Mouse (Mus musculus): ENCODE data around the gene Bad. TPM values are rescaled to one million over a fixed set of nuclear protein-coding genes. Genes with fewer than 3 reads are reported as not detected.

The Bad gene
- total RNA-seq, 1 experiment from 2014 or later: 21.9 TPM

DNA sequence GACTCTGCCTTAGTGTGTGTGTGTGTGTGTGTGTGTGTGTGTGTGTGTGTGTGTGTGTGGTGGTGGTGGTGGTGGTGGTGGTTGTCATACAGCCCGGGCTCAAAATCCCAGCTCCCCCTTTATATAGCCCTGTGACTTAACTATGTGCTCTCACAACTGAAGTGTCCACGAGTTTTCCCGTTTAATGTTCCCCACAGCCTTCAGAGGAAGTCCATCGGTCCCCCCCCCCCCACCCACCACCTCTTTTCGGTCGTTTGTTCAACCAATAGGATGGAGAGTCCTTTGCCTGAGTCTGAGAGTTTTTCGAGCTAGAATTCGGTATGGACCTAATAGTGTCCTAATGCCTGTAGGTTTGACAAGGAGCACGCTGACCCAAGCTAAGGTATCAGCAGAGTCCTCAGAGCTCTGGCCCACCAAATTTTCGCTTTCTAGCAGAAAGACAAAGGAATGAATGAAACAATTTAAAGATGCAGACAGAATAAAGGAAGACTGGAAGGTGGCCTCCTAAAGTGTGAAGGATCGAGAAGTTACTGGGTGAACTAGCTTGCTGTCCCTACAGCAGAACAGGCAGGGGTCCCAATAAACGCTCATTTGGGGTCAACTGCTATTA, 32.0 kb downstream of the Bad start:
- ATAC-seq (replicated peaks in 1 of 2; ENCODE audit: insufficient read depth in 1 of 2, low FRiP score in 2 of 2, low TSS enrichment in 1 of 2, low read depth in 1 of 2, poor library complexity in 2 of 2, severe bottlenecking in 2 of 2): no peak

GRCm38 (mm10) chr19:6974211-6975205, 32.8 kb downstream of the Bad start, which contains the start of gene Ppp1r14b:
TSS of gene Ppp1r14b (plus strand) at chr19:6974968.
- peak; percentile 55 to 61 for ATAC-seq (replicated peaks in 1 of 2; ENCODE audit: insufficient read depth in 1 of 2, low FRiP score in 2 of 2, low TSS enrichment in 1 of 2, low read depth in 1 of 2, poor library complexity in 2 of 2, severe bottlenecking in 2 of 2)

GRCm38 (mm10) chr19:6975537-6976521, 34.2 kb downstream of the Bad start, which contains the start of gene Plcb3:
TSS of gene Plcb3 (minus strand) at chr19:6976470.
- ATAC-seq (replicated peaks in 1 of 2; ENCODE audit: insufficient read depth in 1 of 2, low FRiP score in 2 of 2, low TSS enrichment in 1 of 2, low read depth in 1 of 2, poor library complexity in 2 of 2, severe bottlenecking in 2 of 2): 0 out of 4 replicates have a peak, but pooled peaks have one; percentile 2 to 8

- ATAC-seq (replicated peaks in 1 of 2; ENCODE audit: insufficient read depth in 1 of 2, low FRiP score in 2 of 2, low TSS enrichment in 1 of 2, low read depth in 1 of 2, poor library complexity in 2 of 2, severe bottlenecking in 2 of 2): no peak
These were observed 36.3 kb downstream of the Bad start for GRCm38 (mm10) chr19:6977759-6978638.

DNA sequence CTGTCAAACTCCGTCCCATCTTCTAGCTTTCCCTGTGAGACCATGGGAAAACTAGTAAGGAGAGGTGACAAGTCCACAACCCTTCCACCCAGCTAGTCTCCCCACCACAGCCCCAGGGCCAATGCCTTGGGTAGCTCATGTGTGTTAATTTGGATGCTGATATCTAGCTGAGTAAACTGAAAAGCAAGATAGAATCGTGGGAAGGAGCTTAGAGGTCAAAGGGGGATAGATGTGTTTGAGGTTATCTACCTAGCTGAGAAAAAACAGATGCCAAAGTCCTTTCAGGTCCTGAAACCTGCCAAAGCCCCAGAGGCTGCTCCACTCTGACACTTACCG, 36.9 kb downstream of the Bad start:
- no peak for ATAC-seq (replicated peaks in 1 of 2; ENCODE audit: insufficient read depth in 1 of 2, low FRiP score in 2 of 2, low TSS enrichment in 1 of 2, low read depth in 1 of 2, poor library complexity in 2 of 2, severe bottlenecking in 2 of 2)

DNA sequence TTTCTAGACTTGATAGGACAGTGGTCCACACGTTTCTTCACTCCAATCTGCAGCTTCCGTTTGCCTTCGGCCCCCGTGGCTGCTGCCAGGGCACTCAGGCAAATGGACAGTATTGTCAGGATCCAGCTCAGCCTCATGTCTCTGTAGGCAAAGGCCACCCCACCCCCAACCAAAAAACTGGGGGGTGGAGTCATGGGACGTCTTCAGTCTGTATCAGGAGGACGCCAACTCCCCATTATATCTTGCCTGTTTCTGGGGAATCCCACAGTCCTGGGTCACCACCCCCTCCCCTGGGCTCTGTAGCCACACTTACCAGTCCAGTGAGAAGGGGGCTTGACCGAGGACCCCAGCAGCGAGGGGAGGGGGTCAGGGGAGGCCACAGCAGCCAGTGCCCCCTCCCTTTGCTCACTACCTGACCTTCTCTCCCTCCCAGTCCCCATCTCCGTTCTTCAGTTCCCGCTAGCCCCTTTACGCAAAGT, 37.4 kb downstream of the Bad start:
- ATAC-seq (replicated peaks in 1 of 2; ENCODE audit: insufficient read depth in 1 of 2, low FRiP score in 2 of 2, low TSS enrichment in 1 of 2, low read depth in 1 of 2, poor library complexity in 2 of 2, severe bottlenecking in 2 of 2): no peak

DNA sequence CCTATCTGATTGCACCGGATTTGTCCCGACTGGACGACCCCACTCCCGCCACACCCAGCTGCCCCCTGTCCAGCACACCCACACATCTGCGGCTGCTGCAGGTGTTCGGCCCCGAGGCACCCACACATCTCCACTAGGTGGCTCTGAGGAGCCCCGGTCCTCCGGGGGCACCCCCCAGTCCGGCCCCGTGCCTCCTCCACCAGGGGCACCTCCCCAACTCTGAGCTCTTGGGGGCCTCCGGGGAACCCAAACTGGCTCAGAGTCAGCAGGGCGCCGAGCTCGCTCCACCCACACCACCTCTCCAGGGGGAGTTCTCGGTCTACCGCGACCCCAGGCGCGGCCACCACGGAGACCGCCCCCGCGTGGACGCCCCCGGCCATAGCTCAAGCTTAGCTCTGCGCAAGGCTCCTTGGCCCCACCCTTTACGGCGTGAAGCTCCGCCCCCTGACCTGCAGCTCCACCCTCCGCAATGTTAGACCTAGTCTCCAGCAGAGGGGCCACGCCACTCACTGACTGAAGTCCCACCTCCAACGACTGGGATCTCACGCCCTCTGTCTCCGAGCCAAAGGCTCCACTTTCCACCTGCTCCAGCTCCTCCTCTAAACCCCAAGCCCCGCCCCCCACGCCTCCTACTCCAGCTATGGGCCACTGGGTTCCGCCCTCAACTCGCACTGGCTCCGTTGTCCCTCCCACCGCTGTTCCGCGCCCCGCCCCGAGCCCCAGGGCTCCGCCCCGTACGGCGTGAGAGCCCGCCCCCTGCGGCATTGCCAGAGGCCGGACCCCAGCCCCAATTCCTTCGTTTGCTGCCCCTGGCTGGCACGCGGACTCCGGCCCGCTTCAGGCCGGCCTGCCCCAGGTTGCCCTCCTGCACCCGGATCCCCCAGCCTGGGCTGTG, 38.1 kb downstream of the Bad start:
- ATAC-seq (replicated peaks in 1 of 2; ENCODE audit: insufficient read depth in 1 of 2, low FRiP score in 2 of 2, low TSS enrichment in 1 of 2, low read depth in 1 of 2, poor library complexity in 2 of 2, severe bottlenecking in 2 of 2): peak; percentile 87 to 90

- ATAC-seq (replicated peaks in 1 of 2; ENCODE audit: insufficient read depth in 1 of 2, low FRiP score in 2 of 2, low TSS enrichment in 1 of 2, low read depth in 1 of 2, poor library complexity in 2 of 2, severe bottlenecking in 2 of 2): peak; percentile 63
These were observed 38.9 kb downstream of the Bad start, which contains the start of gene Fkbp2 for GRCm38 (mm10) chr19:6980381-6981093. TSS of gene Fkbp2 (minus strand) at chr19:6980501.

DNA sequence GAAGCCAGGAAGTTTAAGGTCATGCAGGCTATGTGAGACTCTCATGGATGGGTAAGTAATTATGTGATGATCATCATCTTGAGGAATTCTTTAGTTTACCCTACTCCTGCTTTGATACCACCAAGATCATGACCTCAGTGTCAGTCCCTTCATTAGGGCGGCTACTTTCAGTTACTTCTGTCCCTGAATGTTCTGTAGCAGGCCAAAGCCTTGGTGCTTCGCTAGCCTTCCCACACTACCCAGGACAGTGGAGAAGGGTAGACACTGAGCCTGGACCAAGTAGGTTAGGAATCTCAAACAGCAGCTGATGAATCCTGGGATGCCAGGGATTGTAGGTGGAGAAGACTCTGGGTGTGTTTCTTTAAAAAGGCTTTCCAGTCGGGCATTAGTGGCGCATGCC, 39.8 kb downstream of the Bad start:
- ATAC-seq (replicated peaks in 1 of 2; ENCODE audit: insufficient read depth in 1 of 2, low FRiP score in 2 of 2, low TSS enrichment in 1 of 2, low read depth in 1 of 2, poor library complexity in 2 of 2, severe bottlenecking in 2 of 2): no peak

- ATAC-seq (replicated peaks in 1 of 2; ENCODE audit: insufficient read depth in 1 of 2, low FRiP score in 2 of 2, low TSS enrichment in 1 of 2, low read depth in 1 of 2, poor library complexity in 2 of 2, severe bottlenecking in 2 of 2): no peak
These were observed 42.0 kb downstream of the Bad start for GRCm38 (mm10) chr19:6983621-6984020.

DNA sequence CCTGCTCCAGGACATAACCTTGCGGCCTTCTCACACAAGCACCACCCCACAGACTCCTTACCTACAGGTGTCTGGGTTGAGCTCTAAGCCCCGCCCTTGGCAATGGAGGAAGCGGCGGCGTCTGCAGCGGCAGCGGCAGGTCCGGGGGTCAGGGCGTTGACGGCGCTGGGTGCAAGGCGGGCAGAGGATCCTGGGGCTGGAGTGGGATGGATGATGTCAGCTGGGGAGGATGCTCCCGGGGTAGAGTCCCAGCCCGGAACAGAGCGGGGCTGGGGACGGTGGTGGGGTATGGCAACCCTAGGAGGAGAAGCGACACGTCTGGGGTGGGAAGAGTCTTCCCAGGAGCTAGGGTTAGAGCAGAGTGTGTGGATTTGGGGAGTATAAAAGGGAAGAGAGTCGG, 43.6 kb downstream of the Bad start:
- ATAC-seq (replicated peaks in 1 of 2; ENCODE audit: insufficient read depth in 1 of 2, low FRiP score in 2 of 2, low TSS enrichment in 1 of 2, low read depth in 1 of 2, poor library complexity in 2 of 2, severe bottlenecking in 2 of 2): no peak

DNA sequence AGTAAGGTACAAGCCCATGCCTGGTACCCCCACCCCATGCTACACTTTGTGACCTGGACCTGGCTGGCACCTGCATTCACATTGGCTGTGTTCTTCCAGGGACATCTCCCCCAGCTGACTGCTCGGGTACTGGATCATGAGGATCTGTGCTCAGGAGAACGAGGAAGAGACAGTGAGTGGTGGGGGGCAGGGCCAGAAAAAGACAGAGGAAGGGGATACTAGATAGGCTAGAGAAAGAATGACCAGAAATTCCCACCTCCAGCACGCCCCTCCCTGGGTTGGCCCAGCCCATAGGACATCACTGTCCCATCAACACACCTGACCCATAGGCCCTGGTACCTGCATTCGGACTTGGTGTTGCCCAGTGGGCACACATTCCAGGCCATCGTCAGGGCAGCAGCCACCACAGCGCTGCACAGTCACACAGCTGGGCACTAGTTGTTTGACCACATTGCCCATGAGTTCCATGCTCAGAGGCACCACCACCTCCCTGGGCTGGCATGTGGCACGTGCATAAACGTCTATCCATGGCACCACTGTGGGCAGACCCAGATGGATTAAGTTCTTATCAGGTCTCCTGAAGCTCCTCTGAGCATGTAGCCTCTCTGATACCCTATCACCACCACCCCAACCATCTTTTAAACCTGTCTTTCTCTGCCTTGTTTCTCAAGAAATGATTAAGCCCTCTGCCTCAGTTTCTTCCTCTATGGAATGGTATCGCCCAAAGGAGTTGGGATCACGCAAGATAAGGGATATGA, 44.5 kb downstream of the Bad start:
- ATAC-seq (replicated peaks in 1 of 2; ENCODE audit: insufficient read depth in 1 of 2, low FRiP score in 2 of 2, low TSS enrichment in 1 of 2, low read depth in 1 of 2, poor library complexity in 2 of 2, severe bottlenecking in 2 of 2): no peak; a peak in 1 of 4 replicates

DNA sequence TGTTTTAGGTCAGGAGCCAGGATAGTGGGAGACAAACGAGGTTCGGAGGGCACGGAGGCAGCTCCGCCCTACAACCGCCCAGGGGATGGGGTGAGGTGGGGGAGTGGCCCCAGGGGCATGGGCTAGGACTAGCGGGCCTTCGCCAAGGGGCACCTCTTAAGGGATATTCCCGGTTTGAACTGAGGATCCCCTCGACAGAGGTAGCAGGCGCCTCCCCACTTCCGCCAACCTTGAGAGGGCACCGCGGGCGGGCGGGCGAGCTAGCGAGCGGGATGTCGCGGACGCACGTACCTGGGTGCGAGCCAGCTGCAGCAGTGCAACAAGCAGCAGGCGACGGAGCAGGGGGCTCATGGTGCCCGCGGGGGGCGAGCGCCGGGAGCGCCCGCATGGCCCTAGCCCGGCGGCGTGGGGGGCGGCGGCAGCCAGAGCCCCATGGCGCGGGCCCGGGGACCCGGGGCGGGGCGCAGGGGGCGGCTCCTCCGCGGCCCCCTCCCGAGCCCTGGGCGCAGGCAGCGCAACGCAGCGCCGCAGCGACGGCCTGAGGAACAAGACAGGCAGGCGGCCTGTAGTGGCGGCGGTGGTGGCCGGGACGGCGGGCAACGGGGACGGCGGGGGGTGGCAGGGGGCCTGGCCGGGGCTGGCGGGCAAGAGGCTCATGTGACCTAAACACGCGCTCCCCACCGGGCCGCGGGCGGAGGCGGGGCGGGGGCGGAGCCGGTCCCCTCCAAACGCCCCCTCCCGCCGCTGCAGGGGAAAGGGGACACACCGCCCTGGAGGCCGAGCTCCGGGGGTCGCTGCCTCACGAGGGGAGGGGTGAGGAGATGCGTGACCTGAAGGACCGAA, 45.6 kb downstream of the Bad start, which contains the start of gene Vegfb:
Gene Vegfb (minus strand): TSS at position 591 of the 843 bp plus-strand sequence.
- peak in 1 of 2 experiments; percentile 49; a peak in 2 of 4 replicates for ATAC-seq (replicated peaks in 1 of 2; ENCODE audit: insufficient read depth in 1 of 2, low FRiP score in 2 of 2, low TSS enrichment in 1 of 2, low read depth in 1 of 2, poor library complexity in 2 of 2, severe bottlenecking in 2 of 2)
